Mouse (Mus musculus) megakaryocyte, embryonic 14.5 days (primary cell): ENCODE results near the gene Nkain2.

ENCODE experiments used
- FLI1 ChIP-seq: IDR thresholded peaks from 2 replicates; pipeline ENCODE4 v1.6.1; 2012; ENCODE audit warnings: low read length, inconsistent platforms, mixed read lengths
- GATA1 ChIP-seq: IDR thresholded peaks from 3 replicates; pipeline ENCODE4 v1.6.1; 2012; ENCODE audit warnings: mixed read lengths, low read length, inconsistent platforms, borderline replicate concordance

DNA sequence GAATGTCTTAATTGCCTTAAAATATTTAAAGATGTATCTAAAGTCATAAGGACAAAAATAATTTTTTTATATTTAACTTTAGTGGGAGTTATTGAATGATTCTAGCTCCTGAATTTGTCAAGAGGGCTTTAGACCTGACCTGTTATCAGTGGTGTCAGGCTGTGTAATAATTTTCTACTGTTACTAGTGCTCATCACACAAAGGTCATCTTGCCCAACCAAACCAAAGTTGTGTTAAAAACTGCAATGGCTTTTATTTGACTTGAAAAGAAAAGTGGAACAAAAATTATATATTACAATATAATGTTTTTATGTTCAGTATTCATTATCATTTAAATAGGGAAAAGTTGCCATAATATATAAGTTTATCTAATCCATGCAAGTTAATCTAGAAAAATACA lies 911.9 kb downstream of the Nkain2 start:
- no peak for TF ChIP-seq GATA1
- no peak for TF ChIP-seq FLI1
